Mouse (Mus musculus): ENCODE measurements around the gene Fam207a.

GRCm38 (mm10) chr10:77548576-77548975, 33.0 kb upstream of the Fam207a start:
- TF ChIP-seq CTCF (IDR thresholded peaks at IDR 0.05; ENCODE audit: low read depth): no peak
- TF ChIP-seq EP300 (IDR thresholded peaks at IDR 0.05; ENCODE audit: low read depth): no peak

Data from liver, postnatal 0 days (tissue).